Mouse (Mus musculus): ENCODE data around the gene Limch1. TPM values are rescaled to one million over a fixed set of nuclear protein-coding genes. Genes with fewer than 3 reads are reported as not detected.

Gene Limch1
- total and polyA plus RNA-seq, 3 experiments = 0.05 TPM; not detected in 2

GRCm38 (mm10) chr5:67025581-67025980 is 280.0 kb downstream of the Limch1 start:
- Histone ChIP-seq H3K9me3 (replicated peaks; ENCODE audit: low read length) (no peaks in the 10 kb centered on the region), H3K27me3 (replicated peaks) (no peaks in the 10 kb centered on the region), H3K4me3 (replicated peaks in 1 of 3; ENCODE audit: low read depth in 2 of 3, low read length in 2 of 3, poor library complexity in 1 of 3) (no peak overlapping the region), H3K79me2 (replicated peaks; ENCODE audit: control insufficient read depth, extremely low read depth, insufficient read depth, poor library complexity, severe bottlenecking) (no peaks in the 10 kb centered on the region), H3K36me3 (replicated peaks in 1 of 2; ENCODE audit: control insufficient read depth in 1 of 2, insufficient read depth in 1 of 2, low read length in 1 of 2) (no peaks in the 10 kb centered on the region), H3K9ac (ENCODE audit: insufficient read depth, low read depth) (no peak overlapping the region), H3K27ac (ENCODE audit: insufficient read depth, low read depth) (no peak overlapping the region), H3K4me2 (ENCODE audit: insufficient read depth, low read depth, poor library complexity, severe bottlenecking) (no peak overlapping the region), H3K4me1 (ENCODE audit: control insufficient read depth in 1 of 2, insufficient read depth in 2 of 2) (0 out of 4 replicates have a peak, but pooled peaks cover 0 to 3% of the 10 kb centered on the region in 2 experiments)
- TF ChIP-seq MEF2A (IDR thresholded peaks at IDR 0.05; ENCODE audit: borderline replicate concordance, low read depth, low read length) (no peak), RAD21 (IDR thresholded peaks at IDR 0.05; ENCODE audit: low read depth, low read length) (no peak), TCF12 (IDR thresholded peaks at IDR 0.05; ENCODE audit: low read depth, low read length) (no peak), NRF1 (IDR thresholded peaks at IDR 0.05; ENCODE audit: low read depth, low read length) (no peak), ETS1 (conservative IDR thresholded peaks at IDR 0.05; ENCODE audit: low read depth, low read length) (no peak), MAFK (IDR thresholded peaks at IDR 0.05; ENCODE audit: insufficient replicate concordance, low read length) (no peak), PAX5 (IDR thresholded peaks at IDR 0.05; ENCODE audit: low read length) (no peak), USF2 (conservative IDR thresholded peaks at IDR 0.05; ENCODE audit: low read depth, low read length) (no peak), RCOR1 (conservative IDR thresholded peaks at IDR 0.05; ENCODE audit: low read depth, low read length) (no peak), GABPA (IDR thresholded peaks at IDR 0.05; ENCODE audit: insufficient replicate concordance, low read depth, low read length) (no peak), SIN3A (IDR thresholded peaks at IDR 0.05; ENCODE audit: low read length) (no peak), IRF4 (IDR thresholded peaks at IDR 0.05; ENCODE audit: low read depth, low read length) (no peak), CHD2 (IDR thresholded peaks at IDR 0.05; ENCODE audit: low read length) (no peak)
- dilution Hi-C loops (cut with MboI; ENCODE audit: extremely low pct_ligation_motif_present, extremely low pct_unique_long_range_greater_than_20kb, low sequenced_read_pairs) = no loop called here
- DNase-seq (ENCODE audit: extremely low read depth) = no peak
- in situ Hi-C loops (cut with MboI; ENCODE audit: low pct_ligation_motif_present, low pct_unique_long_range_greater_than_20kb, low sequenced_read_pairs) = no loop called here

- no peaks in the 10 kb centered on the region for H3K27me3 ChIP-seq (replicated peaks)
- H3K4me3 ChIP-seq (replicated peaks in 1 of 3; ENCODE audit: low read depth in 2 of 3, low read length in 2 of 3, poor library complexity in 1 of 3) = no peak overlapping the region
- H3K9me3 ChIP-seq (replicated peaks; ENCODE audit: low read length) = no peaks in the 10 kb centered on the region
- DNase-seq (ENCODE audit: extremely low read depth) = no peak
- no peak overlapping the region for H3K4me2 ChIP-seq (ENCODE audit: insufficient read depth, low read depth, poor library complexity, severe bottlenecking)
- TF ChIP-seq CHD2 (IDR thresholded peaks at IDR 0.05; ENCODE audit: low read length) (no peak), USF1 (IDR thresholded peaks at IDR 0.05; ENCODE audit: low read depth, low read length) (no peak), RCOR1 (conservative IDR thresholded peaks at IDR 0.05; ENCODE audit: low read depth, low read length) (no peak), SIN3A (IDR thresholded peaks at IDR 0.05; ENCODE audit: low read length) (no peak), ELF1 (IDR thresholded peaks at IDR 0.05; ENCODE audit: low read depth, low read length) (no peak), CTCF (conservative IDR thresholded peaks at IDR 0.05 in 1 of 2, IDR thresholded peaks at IDR 0.05 in 1 of 2; ENCODE audit: low read depth in 2 of 2, low read length in 2 of 2) (no peak), MAZ (IDR thresholded peaks at IDR 0.05; ENCODE audit: low read depth, low read length) (no peak), TBP (conservative IDR thresholded peaks at IDR 0.05; ENCODE audit: low read depth, low read length) (no peak), IRF4 (IDR thresholded peaks at IDR 0.05; ENCODE audit: low read depth, low read length) (no peak), ZC3H11A (IDR thresholded peaks at IDR 0.05; ENCODE audit: low read depth, low read length) (no peak), POLR2AphosphoS2 (IDR thresholded peaks at IDR 0.05; ENCODE audit: low read depth, low read length) (no peak), JUND (conservative IDR thresholded peaks at IDR 0.05; ENCODE audit: low read depth, low read length) (no peak), EP300 (IDR thresholded peaks at IDR 0.05; ENCODE audit: low read length) (no peak), USF2 (conservative IDR thresholded peaks at IDR 0.05; ENCODE audit: low read depth, low read length) (no peak), ETS1 (conservative IDR thresholded peaks at IDR 0.05; ENCODE audit: low read depth, low read length) (no peak)
- no peaks in the 10 kb centered on the region for H3K79me2 ChIP-seq (replicated peaks; ENCODE audit: control insufficient read depth, extremely low read depth, insufficient read depth, poor library complexity, severe bottlenecking)
- H3K9ac ChIP-seq (ENCODE audit: insufficient read depth, low read depth) = no peak overlapping the region
- no peaks in the 10 kb centered on the region for H3K36me3 ChIP-seq (replicated peaks in 1 of 2; ENCODE audit: control insufficient read depth in 1 of 2, insufficient read depth in 1 of 2, low read length in 1 of 2)
- in situ Hi-C loops (cut with MboI; ENCODE audit: low pct_ligation_motif_present, low pct_unique_long_range_greater_than_20kb, low sequenced_read_pairs) = no loop called here
- 0 out of 4 replicates have a peak, but pooled peaks cover 0 to 3% of the 10 kb centered on the region in 2 experiments for H3K4me1 ChIP-seq (ENCODE audit: control insufficient read depth in 1 of 2, insufficient read depth in 2 of 2)
- dilution Hi-C loops (cut with MboI; ENCODE audit: extremely low pct_ligation_motif_present, extremely low pct_unique_long_range_greater_than_20kb, low sequenced_read_pairs) = no loop called here
- H3K27ac ChIP-seq (ENCODE audit: insufficient read depth, low read depth) = no peak overlapping the region
Measured at GRCm38 (mm10) chr5:67028786-67029185, 283.2 kb downstream of the Limch1 start.
